Mouse (Mus musculus): ENCODE measurements around the gene Zfp385a.

Gene Zfp385a

DNA sequence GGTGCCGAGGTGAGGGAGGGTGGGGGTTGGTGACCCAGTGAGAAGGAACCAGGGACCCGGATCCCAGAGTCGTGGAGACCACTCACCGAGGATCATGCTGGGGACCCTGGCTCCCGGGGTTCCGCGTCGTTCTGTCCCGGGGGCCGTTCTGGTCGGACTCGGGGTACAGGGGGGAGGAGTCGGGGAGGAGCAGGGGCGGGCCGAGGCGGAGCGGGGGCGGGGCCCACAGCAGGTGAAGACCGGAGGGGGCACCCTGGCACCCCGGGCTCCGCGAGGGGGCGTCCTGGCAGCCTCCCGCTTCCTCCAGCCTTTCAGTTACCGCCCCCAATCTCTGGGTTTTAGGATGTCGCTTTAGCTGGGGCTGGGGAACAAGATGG is at the start of gene Zfp385a:
Zfp385a (minus strand) TSS at position 133 of the 377 bp plus-strand sequence.
- DNase-seq (ENCODE audit: low spot score) = no peak

DNA sequence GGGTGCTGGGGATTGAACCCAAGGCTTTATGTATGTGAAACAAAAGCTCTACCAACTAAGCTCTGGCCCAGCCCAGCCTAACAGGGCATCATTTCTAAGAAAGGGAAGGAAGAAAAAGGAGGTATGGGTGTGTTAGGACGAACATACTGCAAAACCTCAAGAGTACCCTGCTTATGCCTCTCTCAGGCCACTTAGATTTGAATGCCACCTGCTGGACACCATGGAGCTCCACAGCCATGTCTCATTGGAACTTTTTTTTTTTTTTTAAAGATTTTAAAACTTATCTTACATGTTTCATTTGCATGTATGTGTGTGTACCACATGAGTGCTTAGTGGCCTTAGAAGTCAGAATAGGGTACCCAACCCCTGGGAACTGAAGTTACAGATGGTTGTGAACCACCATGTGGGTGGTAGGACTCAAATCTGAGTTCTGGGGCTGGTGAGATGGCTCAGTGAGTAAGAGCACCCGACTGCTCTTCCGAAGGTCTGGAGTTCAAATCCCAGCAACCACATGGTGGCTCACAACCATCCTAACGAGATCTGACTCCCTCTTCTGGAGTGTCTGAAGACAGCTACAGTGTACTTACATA is 48.8 kb upstream of the Zfp385a start:
- no peak for DNase-seq (ENCODE audit: low spot score)

DNA sequence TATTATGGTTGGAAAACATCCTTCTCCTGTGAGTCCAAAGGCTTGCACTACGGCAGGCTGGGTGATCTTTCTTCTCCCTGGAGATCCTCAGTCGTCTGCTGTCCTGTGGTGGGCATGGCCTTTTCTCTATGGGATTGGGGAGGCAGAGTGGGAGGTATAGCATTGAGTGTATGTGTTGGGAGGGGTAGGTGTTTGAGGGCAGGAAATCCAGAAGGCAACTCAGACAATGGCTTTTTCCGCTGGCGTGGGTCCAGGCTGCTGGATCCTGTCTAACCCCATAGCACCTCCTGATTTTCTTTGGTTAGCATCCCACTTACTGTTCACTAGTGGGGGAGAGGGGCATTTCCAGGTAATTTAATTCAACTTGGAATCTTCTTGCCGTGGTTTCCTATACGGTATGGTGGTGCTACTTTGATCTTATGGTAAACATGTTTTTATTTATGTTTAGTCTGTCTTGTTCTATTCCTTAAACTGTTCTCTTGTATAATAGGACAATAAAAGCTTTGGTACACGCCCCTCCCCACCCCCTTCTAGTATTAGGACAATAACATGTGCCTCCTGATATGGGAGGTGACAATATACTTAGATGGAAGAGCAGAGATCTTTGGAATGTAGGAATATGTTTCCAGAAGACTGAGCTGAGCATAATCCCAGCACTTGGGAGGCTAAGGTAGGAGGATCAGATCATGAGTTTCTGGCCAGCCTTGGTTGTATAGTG is 44.0 kb upstream of the Zfp385a start:
- no peak for DNase-seq (ENCODE audit: low spot score)

DNA sequence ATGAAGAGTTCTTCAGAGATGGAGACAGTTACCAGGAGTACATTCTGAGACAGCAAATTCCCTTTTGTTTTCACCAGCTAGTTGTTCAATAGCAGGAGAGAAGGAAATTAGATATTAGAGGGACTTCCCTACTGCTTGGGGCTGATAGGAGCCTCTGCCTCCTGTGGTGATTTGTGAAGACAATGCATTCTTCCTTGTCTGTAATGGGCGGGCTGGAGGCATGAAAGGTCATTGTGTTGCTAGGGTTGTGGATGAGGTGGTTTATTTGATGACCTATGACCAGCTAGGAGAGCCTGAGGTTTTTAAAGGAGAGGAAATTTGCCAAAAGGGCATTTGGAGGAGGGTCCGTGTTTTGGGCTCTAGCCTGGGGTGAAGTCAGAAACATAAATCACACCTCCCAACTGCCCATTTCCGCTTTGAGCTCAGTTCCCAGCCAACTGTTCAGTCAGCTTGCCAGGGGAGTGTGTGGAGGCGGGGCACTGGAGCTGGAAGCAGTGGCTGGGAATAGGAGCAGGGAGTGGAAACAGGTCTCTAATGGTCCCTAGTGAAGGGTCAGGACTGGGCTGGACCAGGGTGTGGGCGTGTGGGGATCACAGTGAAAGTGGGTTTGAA is 43.0 kb upstream of the Zfp385a start:
- peak; percentile 39 for DNase-seq (ENCODE audit: low spot score)

DNA sequence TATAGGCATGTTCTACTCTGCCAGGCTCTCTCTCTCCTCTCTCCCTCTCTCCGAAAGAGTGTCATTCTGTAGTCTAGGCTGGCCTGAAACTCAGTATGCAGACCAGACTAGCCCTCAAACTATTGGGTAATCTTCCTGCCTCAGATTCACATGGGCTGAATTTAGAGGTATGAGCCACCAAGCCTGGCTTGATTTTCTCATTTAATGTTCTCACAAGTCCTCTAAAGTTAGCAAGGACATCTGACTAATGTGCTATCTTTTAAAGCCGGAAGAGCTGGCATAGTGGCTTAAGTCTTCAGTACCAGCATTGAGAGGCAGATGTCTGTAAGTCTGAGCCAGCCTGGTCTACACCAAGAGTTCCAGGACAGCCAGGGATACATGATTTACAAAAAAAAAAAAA is 42.2 kb upstream of the Zfp385a start:
- DNase-seq (ENCODE audit: low spot score) = no peak

DNA sequence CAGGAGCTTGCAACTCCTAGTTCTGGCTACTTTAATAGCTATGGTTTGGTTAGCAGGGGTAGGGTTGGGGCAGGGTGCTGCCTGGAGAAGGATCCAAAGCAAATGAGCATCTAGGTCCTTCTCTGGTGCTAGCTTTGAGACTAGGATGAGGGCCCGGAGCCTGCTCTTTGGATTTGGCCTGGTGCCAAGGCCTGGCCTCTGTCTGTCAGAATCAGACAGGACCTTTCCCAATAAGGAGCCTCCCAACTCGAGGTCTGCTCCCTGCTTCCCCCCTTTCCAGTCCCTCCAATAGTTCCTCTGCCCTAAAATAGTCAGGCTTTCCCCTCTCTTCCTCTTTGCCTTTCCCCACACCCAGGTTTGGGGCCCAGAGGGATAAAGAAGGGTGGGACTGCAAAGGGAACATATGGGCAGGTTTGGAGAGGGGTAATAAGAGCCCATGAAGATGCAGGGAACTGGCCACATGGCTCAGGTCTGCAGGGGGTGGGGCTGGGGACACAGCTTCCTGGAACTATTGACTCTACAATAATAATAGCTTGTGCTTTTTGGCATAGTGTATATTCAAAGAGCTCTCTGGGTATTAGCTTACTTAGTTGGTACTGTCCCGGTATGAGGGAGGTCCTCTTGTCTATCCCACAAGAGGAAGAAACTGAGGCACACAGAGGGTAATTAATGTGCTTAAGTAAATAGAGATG is 38.9 kb upstream of the Zfp385a start:
- DNase-seq (ENCODE audit: low spot score) = no peak

DNA sequence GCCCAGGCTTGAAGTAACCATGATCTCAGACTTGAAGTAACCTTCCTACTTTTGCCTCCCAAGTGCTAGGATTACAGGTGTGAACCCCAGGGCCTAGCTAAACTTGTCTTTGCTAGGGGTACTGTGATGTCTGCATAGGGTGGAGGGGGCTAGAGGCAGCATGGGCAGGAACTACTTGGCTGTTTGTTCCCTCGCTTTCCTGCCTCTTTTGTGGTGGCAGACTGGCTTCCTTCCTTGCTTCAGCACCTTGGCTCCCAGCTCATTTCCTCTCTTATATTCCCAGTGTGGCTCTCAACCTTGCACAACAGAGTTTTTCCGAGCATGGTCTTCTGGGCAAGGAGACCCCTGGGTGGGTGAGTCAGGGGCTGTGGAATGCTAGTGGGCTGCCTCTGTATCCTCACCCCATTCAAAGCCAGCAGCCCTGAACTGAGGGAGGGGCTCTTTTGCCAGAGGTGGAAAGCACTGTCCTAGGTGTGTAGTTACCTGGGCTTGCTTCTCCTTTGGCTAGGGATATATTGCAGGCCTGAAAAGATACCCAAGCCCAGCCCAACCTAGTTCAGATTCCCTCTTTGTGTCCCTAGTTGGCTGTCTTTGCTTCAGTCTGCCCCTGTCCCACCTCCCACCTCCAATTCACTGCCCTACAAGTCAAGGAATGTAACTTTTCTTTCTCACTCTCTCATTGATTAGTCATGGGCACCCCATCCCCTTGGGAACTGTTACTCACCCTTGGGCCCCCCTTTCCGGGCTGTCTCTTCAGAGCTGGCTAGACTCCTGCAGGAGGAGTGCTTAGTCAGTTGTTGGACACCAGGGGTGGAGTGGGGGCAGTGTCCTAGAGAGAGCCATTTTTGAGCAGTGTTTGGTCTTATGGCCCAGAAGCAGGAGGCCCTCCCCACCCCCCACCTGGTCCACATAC is 38.1 kb upstream of the Zfp385a start:
- DNase-seq (ENCODE audit: low spot score) = no peak

DNA sequence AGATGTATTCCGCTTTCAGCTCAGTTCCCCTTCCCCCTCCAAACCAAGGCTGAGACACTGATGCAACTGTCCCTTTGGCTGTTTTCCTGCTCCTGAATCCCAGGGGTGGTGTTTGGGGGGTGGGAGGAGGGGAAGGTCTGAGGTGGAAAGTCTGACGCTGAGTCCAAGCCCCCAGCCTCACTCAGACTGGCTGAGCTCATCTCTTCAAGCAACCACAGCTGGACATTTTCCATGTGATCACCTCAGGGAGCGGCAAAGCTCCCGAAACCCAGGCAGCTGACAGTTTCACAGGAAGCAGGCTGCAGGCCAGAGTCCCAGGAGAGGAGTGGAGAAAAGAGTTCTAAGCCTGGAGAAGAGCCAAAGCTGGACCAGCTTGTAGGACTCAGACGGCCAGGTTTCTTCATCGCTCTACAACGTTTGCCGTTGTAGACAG is 37.0 kb upstream of the Zfp385a start:
- no peak for DNase-seq (ENCODE audit: low spot score)

DNA sequence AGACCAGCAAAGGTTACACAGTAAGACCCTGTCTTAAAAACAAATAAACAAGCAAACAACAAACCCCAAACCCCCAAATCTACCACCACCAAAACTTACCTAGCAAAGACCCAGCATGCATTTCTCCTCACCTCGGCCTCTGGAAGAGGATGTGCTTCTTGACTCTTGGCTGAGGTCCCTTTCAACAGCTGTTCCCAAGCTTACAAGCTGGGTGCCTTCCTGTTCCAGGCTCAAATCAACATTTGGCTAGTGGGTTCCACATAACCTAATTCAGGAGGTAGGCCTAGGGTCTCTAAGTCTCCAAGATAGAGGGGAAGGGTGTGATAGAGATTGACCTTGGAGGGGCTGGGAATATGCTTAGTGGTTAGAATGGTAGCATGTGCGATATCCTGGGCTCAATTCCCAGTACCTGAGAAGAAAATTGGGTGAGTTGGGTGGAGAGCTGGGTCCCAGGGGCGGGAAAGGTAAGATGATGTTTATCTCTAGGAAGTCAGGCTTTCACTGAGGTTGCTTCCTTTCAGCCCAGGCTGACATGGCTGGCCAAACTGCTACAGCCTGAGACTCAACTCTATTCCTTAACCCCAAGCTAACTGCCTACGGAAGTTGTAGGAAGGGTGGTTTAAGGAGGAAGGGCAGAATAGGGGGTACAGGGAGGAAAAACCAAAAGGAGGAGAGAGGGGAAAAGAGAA is 35.4 kb upstream of the Zfp385a start:
- no peak for DNase-seq (ENCODE audit: low spot score)

DNA sequence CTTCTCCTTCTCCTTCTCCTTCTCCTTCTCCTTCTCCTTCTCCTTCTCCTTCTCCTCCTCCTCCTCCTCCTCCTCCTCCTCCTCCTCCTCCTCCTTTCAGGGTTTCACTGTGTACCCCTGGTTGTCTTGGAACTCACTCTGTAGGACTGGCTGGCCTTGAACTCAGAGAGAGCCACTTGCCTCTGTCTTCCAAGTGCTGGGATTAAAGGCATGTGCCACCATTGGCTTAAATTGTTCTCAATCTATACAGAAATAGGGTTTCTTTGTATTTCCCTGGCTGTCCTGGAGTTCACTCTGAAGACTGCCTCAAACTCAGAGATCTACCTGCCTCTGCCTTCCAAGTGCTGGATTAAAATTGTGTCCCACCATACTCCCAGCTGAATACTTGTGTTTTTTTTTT is 32.6 kb upstream of the Zfp385a start:
- no peak for DNase-seq (ENCODE audit: low spot score)

DNA sequence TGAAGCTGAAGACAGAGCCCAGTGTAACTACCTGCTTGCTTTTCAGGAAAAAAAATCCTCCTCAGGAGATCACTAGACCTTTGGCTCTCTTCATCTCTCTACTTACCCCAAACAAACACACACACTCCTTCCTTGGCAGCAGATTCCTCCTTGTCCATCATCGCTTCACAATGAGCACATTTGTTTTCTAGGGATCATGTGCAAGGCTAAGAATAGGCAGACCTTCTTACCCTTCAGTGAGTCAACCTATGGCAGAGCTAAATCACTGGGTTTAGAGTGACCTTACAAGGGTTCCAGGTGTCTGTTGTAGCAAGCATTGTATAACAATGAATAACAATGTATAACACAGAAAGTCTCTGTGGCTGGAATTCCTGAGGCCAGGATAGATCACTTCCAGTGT is 31.8 kb upstream of the Zfp385a start:
- no peak for DNase-seq (ENCODE audit: low spot score)

DNA sequence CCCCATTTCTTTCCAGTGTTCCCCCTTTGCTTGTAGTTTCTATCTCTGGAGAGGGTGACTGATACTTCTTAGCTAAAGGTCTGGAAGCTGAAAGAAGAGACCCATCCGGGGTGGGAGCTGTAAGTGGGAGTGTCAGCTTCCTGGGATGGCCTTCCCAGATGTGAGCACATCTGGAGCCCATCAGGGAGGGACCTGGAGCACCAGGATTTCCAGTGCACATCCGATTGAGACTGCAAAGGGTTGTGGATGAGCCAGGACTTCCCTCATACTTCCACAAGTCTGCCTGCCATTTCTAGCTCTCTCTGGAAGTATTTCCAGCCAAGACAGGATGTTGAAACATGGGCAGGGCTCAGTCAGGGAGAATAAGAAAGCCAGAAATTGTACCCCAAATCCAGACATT is 31.3 kb upstream of the Zfp385a start:
- no peak for DNase-seq (ENCODE audit: low spot score)

DNA sequence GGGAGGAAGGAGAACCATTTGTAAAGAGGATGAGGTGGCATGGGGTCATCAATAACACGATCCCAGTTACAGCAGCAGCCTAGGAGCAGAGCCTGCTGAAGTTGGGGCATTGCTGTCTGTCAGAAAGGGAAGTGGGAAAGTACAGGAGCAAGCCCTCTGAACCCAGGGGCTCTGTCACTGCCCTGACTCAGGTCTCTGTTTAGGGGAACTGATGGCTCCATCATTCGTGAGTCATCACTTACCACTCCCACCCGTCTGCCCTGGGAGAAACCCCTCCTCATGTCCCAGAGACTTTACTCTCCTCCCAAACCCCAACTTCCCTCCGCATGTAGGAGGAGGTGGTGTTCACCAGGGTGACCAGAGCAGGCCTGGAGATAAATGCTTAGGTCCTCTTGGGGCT is 30.6 kb upstream of the Zfp385a start:
- DNase-seq (ENCODE audit: low spot score) = no peak

DNA sequence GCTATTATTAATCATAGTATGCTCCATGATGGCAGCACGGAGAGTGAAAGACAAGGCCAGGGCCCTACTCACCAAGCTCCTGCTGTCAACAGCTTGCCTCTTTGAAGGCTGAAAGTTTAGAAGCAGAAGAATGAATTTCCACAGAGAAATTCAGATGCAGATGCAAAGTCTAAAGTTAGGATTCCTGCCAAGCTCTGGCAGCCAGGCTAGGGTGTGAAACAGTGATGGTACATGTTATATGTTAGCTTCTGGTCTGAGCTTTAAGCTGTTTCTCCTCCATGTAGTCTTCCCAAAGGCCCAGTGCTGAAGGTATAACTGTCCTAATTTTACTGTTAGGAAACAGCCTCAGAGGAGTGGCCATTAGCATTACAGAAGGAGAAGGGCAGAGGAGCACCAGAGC is 29.2 kb upstream of the Zfp385a start:
- DNase-seq (ENCODE audit: low spot score) = no peak

DNA sequence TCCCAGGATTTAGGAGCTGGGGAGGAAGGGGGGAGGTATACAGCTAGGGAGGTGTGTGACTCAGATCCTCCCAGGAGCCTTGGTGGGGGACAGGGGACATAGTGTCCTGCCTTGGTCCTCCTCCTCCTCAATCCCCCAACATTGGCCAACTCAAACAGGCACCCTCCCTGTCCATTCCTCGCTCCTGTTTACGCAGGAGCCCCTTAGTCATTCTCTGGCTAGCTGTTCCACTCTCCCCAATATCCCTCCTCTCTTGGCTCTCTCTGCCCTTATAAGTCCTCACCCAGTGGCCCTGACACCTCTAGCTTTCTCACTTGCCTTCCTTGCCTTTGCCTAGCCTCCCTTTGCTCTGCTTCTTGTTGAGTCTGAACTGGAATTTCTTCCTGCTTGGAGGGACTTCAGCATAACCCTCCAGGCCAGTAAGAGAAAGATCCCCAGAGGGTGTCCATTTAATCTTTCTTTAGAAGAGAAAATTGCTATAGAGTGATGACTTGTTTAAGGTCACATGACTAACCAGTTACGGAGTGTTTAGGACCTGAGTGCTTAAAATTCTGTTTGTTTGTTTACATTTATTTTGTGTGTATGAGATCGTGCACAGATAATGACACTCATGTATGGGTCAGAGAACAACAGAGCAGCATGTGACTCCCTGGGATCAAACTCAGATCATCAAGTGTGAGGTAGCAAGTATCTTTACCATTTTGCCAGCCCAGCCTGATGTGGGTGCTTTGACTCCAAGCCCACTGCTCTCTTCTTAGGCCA is 28.5 kb upstream of the Zfp385a start:
- DNase-seq (ENCODE audit: low spot score) = no peak

DNA sequence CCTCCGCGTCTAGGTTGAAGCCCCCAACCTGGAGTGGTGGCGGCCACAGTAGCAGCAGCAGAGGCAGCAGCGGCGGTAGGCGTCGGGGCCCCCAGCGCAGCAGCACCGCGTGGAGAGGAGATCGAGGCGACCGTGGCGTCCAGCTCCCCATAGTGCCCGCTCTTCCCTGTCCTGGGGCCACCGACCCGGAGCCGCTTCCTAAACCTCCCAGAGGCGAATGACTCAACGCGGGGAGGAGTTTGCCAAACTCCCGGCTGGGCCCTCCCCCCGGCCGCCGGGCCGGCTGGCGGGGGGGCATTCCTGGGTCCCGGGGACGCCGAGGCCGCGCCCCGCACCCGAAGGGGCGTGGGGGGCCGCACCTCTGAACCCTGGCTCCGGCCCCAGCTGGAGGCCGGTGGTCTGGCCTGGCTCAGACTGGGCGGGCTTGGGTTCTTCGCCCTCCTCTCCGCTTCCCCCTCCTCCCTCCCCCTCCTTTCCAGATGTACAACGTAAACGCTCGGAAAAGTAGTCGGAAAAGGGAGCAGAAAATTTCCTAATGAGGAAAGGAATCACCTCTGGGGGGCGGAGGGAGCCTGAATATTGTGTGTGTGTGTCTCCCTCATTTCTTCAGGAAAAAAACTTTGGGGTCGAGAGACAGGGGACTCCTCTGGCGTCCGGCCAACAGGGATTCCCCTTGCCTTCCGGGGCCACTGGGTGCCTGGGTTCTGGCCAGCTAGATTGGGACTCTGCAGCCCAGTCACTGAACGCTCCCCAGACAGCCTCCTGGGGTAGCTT is 26.7 kb upstream of the Zfp385a start, which contains the start of gene Itga5:
Itga5 (minus strand) TSS at position 388 of the 774 bp plus-strand sequence.
- peak; percentile 83 for DNase-seq (ENCODE audit: low spot score)

DNA sequence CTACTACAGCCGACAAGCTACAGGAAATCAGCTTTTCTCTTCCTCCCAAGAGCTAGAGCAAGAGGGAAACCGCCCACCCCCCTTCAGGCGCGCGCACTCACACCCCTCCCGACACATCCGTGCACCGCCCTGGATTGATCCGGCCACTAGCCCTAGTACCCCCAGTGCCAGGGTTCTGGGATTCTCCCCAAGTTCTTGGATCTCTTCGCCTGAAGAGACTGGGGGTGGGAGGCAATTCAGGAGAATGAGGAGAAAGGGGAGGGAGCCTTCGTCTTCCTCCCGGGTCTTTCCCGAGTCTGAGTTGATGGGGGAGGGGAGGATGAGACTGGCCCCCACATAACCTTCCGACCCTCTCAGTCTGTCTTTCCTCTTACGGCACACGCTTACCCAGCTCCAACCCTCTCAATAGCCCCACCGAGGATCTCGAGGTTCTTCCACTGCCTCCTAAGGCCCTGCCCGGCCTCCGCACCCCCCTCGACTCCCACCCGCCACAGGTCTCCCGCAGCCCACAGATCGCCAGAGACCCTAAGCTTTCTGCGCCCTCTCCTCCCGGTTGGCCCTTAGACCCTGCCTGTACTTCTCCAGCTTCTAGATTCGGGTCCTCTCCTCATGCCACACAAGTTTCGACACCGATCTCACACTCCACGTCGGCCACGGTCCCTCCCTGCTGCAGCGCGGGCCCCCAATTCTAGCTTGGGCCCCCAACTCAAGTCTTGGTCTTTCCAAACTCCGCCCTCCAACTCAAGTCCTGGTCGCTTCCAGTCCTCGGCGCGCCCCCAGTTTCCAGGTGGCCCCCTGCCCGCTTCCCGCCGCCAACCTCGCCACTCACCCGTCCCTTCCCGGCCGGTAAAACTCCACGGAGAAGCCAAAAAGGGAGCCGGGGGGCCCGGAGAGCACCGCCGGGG is 25.8 kb upstream of the Zfp385a start:
- DNase-seq (ENCODE audit: low spot score) = peak; percentile 72

DNA sequence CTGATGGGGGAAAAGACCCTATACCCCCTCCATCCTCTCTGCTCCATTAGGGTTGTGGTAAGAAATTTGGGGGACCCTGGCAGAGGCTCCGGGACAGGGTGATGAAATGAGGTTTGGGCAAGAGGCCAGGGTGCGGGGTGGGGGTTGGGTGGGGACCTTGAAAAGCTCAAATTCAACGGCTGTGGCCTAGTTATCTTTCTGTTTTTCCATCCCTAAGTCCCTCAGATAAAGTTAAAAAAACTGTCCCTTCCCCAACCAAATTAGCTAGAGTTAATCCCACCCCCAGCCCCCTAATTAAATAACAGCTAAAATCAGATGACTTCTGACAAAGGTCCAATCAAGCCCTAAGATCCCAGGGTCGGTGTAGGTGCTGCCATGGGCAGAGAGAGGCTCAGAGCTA is 24.9 kb upstream of the Zfp385a start:
- DNase-seq (ENCODE audit: low spot score) = no peak

DNA sequence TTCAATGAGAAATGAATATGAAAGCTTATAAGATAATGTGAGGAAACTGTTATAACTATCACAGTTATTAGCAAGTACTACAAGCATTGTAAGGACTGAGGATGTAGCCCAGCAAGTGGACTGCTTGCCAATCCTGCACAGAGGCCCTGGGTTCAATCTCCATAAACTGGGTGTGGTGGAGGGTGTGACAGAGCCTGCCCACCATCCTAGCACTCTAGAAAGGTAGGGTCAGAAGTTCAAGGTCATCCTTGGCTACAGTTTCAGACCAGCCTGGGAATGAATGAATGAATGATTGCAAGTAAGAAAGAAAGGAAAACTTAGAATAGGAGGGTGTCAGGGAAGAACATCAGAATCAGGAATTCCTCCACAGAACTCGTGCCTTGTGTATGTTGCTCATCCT is 23.9 kb upstream of the Zfp385a start:
- DNase-seq (ENCODE audit: low spot score) = no peak

All from yolk sac, embryonic 10.5 days (tissue).